Mouse (Mus musculus): Measurements from ENCODE around the gene Trp53tg5.
A peak's percentile ranks its signal among the peaks of the same experiment; 100 is the strongest.

DNA sequence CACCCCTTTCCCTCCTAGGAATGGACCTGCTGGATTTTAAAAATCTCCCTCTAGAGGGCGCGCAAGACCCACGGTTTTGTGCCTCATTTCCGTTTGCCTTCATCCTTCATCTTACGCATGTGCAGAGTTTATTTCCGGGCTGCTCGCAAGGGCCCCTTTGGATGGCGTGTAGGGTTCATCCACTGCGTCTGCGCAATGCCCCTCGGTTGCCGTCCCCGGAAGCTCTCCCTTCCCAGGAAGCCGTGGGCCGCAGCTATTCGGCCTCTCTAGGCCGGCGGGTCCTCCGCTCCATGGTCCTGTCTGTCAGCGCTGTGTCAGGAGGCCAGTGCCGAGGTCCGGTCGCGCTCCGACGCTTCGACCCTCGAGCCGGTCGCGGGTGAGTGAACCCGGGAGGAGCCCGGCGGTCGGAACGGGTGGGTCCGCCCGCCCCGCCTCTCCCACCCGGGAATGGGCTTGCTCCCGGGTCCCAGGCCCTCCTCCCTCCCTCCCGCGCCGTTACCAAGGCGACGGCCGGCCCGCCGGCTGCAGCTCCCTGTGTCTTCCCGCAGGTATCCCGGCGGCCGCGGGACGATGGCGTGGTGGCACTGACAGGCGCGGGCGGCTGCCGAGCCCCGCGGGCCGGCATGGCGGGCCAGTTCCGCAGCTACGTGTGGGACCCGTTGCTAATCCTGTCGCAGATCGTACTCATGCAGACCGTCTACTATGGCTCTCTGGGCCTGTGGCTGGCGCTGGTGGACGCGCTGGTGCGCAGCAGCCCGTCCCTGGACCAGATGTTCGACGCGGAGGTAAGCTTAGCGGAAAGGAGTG lies 12.6 kb downstream of the Trp53tg5 start, which contains the start of gene Gm20458:
- TF ChIP-seq CTCF (IDR thresholded peaks at IDR 0.05; ENCODE audit: low read depth) (peak; percentile 89), EP300 (optimal IDR thresholded peaks at IDR 0.05) (no peak)

All from stomach, postnatal 0 days (tissue).